Mouse (Mus musculus) ES-E14 (cell line): ENCODE results near the gene Ppp4r3a. TPM values are rescaled to one million over a fixed set of nuclear protein-coding genes. Genes with fewer than 3 reads are reported as not detected.

ENCODE experiments used
- DNase-seq: peaks from one replicate; pipeline ENCODE4 v3.0.0-alpha.2; 2013; ENCODE audit warnings: low read depth, low spot score
- H3K27ac ChIP-seq: 2 replicates; pipeline ENCODE4 v1.5.1; 2012; ENCODE audit warnings: low read depth, mild to moderate bottlenecking, low read length, moderate library complexity, mixed read lengths; ENCODE audit not compliant: poor library complexity, insufficient read depth, severe bottlenecking
- H3K36me3 ChIP-seq: 2 replicates; pipeline ENCODE4 v1.6.1; 2012; ENCODE audit warnings: mild to moderate bottlenecking, low read length, moderate library complexity, mixed read lengths; ENCODE audit not compliant: control insufficient read depth, poor library complexity, insufficient read depth, severe bottlenecking
- H3K4me1 ChIP-seq, 2 experiments: fragments of 150-350 bp in 1 of 2; sonication (generic) in 1 of 2; 2 replicates each; pipeline ENCODE4 v1.6.1; 2012; ENCODE audit warnings: low read length in 2 of 2, mild to moderate bottlenecking in 1 of 2, mixed read lengths in 1 of 2; ENCODE audit not compliant: control insufficient read depth in 2 of 2, insufficient read depth in 2 of 2, poor library complexity in 1 of 2
- H3K4me3 ChIP-seq, 2 experiments: fragments of 150-350 bp in 1 of 2; sonication (generic) in 1 of 2; 2 replicates each; pipeline ENCODE4 v1.5.1; 2012; ENCODE audit warnings: low read length in 2 of 2, low read depth in 1 of 2, mild to moderate bottlenecking in 1 of 2, mixed read lengths in 1 of 2; ENCODE audit not compliant: insufficient read depth in 1 of 2, poor library complexity in 1 of 2, severe bottlenecking in 1 of 2
- H3K9ac ChIP-seq: 2 replicates; pipeline ENCODE4 v1.6.1; 2012; ENCODE audit warnings: low read depth, mild to moderate bottlenecking, low read length, mixed read lengths; ENCODE audit not compliant: poor library complexity, insufficient read depth, severe bottlenecking
- H3K9me3 ChIP-seq: fragments of 150-350 bp; sonication (generic); 2 replicates; pipeline ENCODE4 v1.6.1; 2012; ENCODE audit warnings: low read depth, mild to moderate bottlenecking, low read length; ENCODE audit not compliant: control insufficient read depth, insufficient read depth
- CHD2 ChIP-seq: IDR thresholded peaks from 2 replicates; pipeline ENCODE4 v1.6.1; 2014; ENCODE audit warnings: mild to moderate bottlenecking, low read depth, low read length, inconsistent platforms
- HCFC1 ChIP-seq: IDR thresholded peaks from 2 replicates; pipeline ENCODE4 v1.6.1; 2012; ENCODE audit warnings: low read length, inconsistent platforms, borderline replicate concordance; ENCODE audit not compliant: insufficient read depth
- MAFK ChIP-seq: IDR thresholded peaks from 2 replicates; pipeline ENCODE4 v1.6.1; 2014; ENCODE audit warnings: mild to moderate bottlenecking, low read depth, low read length, inconsistent platforms; ENCODE audit not compliant: insufficient read depth
- ZC3H11A ChIP-seq: IDR thresholded peaks from 2 replicates; pipeline ENCODE4 v1.6.1; 2012; ENCODE audit warnings: low read depth, mild to moderate bottlenecking, inconsistent platforms, low read length, borderline replicate concordance
- ZNF384 ChIP-seq: IDR thresholded peaks from 2 replicates; pipeline ENCODE4 v1.6.1; 2012; ENCODE audit warnings: low read depth, low read length, inconsistent platforms
- in situ Hi-C, 2 experiments: fragments of 600-800 bp; cut with MboI; formaldehyde crosslinking; loops; one replicate each; pipeline ENCODE4 v1.15.1; 2025; ENCODE audit warnings: low sequenced_read_pairs in 2 of 2, inconsistent platforms in 1 of 2; ENCODE audit not compliant: unreplicated experiment in 2 of 2
- total RNA-seq: library from RNA; depleted of rRNA; stranded (reverse); fragments of 300-350 nt; gene quantifications from 2 replicates; pipeline ENCODE4 v1.2.3, GENCODE M21; 2012; rRNA removed

The Ppp4r3a gene
- total RNA-seq, 1 experiment = 87.1 TPM

- Histone ChIP-seq H3K9ac (no peak overlapping the region), H3K9me3 (no peaks in the 10 kb centered on the region), H3K4me3 (no peak overlapping the region), H3K4me1 (peaks cover 3 to 26% of the 10 kb centered on the region in 2 experiments; a peak in 3 of 4 replicates), H3K27ac (no peak overlapping the region), H3K36me3 (peaks cover 5% of the 10 kb centered on the region; the same call in 1 of the 2 replicates)
- no peak for TF ChIP-seq HCFC1
- TF ChIP-seq MAFK = no peak
- TF ChIP-seq ZC3H11A = no peak
- no peak for TF ChIP-seq ZNF384
- no peak for TF ChIP-seq CHD2
- no peak for DNase-seq
- in situ Hi-C loops = no loop called here
These were observed 92.4 kb downstream of the Ppp4r3a start for GRCm38 (mm10) chr12:100991119-100991518.

GRCm38 (mm10) chr12:100990291-100990690 is 93.2 kb downstream of the Ppp4r3a start:
- no peak overlapping the region for H3K4me3 ChIP-seq
- peaks cover 0 to 19% of the 10 kb centered on the region in 2 experiments; a peak in 2 of 4 replicates for H3K4me1 ChIP-seq
- TF ChIP-seq MAFK = no peak
- no peak for TF ChIP-seq CHD2
- TF ChIP-seq ZC3H11A = no peak
- no peak for TF ChIP-seq ZNF384
- TF ChIP-seq HCFC1 = no peak
- no peak overlapping the region for H3K9ac ChIP-seq
- H3K27ac ChIP-seq = no peak overlapping the region
- DNase-seq = no peak
- H3K9me3 ChIP-seq = no peaks in the 10 kb centered on the region
- peaks cover 5% of the 10 kb centered on the region; the same call in 1 of the 2 replicates for H3K36me3 ChIP-seq
- in situ Hi-C loops = no loop called here

GRCm38 (mm10) chr12:100989780-100990288 is 93.7 kb downstream of the Ppp4r3a start:
- Histone ChIP-seq H3K36me3 (peaks cover 5% of the 10 kb centered on the region; the same call in 1 of the 2 replicates), H3K4me3 (no peak overlapping the region), H3K27ac (no peak overlapping the region), H3K9me3 (no peaks in the 10 kb centered on the region), H3K4me1 (peaks cover 0 to 14% of the 10 kb centered on the region in 2 experiments; a peak in 2 of 4 replicates), H3K9ac (no peak overlapping the region)
- in situ Hi-C loops = no loop called here
- TF ChIP-seq HCFC1 = no peak
- no peak for TF ChIP-seq MAFK
- TF ChIP-seq ZC3H11A = no peak
- TF ChIP-seq ZNF384 = no peak
- TF ChIP-seq CHD2 = no peak
- DNase-seq = no peak

Other genes starting within 250 kb of the Ppp4r3a start
- gene Gpr68, start 175.5 kb downstream of the Ppp4r3a start, total RNA-seq = 0.49 and 0.58 TPM in 2 replicates
- gene Ccdc88c, start 54.6 kb downstream of the Ppp4r3a start, total RNA-seq = 35.7 and 42.7 TPM in 2 replicates